Mouse (Mus musculus): ENCODE results near the gene Mthfr. TPM values are rescaled to one million over a fixed set of nuclear protein-coding genes. Genes with fewer than 3 reads are reported as not detected.
A peak's percentile ranks its signal among the peaks of the same experiment; 100 is the strongest.

Mthfr gene
- total RNA-seq, 2 experiments from 2014 or later, result 33.5 to 37.2 TPM

DNA sequence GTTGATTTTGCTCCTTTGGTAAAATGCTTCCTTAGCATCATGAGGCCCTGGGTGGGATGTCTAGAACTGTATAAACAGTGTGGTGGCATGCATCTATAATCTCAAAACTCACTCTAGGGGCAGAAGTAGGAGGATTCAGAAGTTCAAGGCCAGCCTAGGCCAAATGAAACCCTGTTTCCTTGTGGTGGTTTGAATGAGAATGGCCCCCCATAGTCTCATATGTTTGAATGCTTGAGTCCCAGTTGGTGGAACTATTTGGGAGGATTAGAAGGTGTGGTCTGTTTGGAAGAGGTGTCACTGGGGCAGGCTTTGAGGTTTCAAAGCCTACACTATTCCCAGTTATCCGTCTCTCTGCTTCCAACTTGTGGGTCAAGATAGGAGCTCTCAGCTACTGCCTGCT lies 52.3 kb downstream of the Mthfr start:
- DNase-seq (ENCODE audit: low spot score in 2 of 2), result no peak
- no peak for TF ChIP-seq CTCF (conservative IDR thresholded peaks at IDR 0.05)
- no peak overlapping the region for H3K4me3 ChIP-seq
- no peak overlapping the region for H3K27ac ChIP-seq

DNA sequence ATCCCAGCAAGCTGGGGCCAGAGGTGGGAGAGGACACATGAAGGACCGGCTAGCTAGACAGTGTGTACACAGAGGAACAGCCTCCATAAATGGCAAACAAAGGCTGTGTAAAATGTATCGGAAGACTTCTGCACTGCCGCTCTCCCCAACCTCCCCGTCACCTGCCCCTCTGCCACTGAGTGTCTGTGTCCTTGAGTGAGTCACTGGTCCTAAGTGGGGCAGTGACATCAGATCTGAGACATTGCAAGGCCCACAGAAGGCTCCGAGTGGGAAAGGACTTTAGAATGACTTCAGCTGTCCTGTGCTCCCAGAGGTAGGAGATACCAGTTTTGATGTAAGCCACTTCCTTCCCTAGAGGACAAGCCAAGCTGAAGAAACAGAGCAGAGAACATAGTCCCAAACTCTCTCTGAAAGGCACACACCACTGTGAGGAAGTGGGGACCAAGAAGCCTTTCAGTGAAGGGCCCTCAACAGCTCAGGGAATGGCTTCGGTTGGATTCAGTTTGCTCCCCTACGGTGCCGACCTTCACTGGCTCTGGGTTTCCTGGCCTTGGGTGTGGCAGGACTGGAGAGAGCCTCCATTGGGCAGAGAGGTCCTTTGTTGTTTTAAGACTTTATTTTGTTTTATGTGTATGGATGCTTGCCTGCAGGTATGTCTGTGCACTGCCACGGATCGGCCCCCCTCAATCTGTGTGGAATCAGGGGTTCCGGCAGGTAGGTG lies 53.8 kb downstream of the Mthfr start:
- Histone ChIP-seq H3K4me3 (no peak overlapping the region), H3K27ac (no peak overlapping the region)
- DNase-seq (ENCODE audit: low spot score in 2 of 2), result no peak
- TF ChIP-seq CTCF (conservative IDR thresholded peaks at IDR 0.05), result no peak

- peak; percentile 32 for TF ChIP-seq CTCF (conservative IDR thresholded peaks at IDR 0.05)
- Histone ChIP-seq H3K4me3 (no peak overlapping the region), H3K27ac (no peak overlapping the region)
- DNase-seq (ENCODE audit: low spot score in 2 of 2), result no peak
Measured at GRCm38 (mm10) chr4:148094161-148094560, 55.3 kb downstream of the Mthfr start.

- no peak overlapping the region for H3K4me3 ChIP-seq
- TF ChIP-seq CTCF (conservative IDR thresholded peaks at IDR 0.05), result no peak
- no peak for DNase-seq (ENCODE audit: low spot score in 2 of 2)
- no peak overlapping the region for H3K27ac ChIP-seq
Measured at GRCm38 (mm10) chr4:148095081-148095480, 56.2 kb downstream of the Mthfr start.

GRCm38 (mm10) chr4:148097936-148098335 lies 59.1 kb downstream of the Mthfr start:
- DNase-seq (ENCODE audit: low spot score in 2 of 2), result no peak
- no peak for TF ChIP-seq CTCF (conservative IDR thresholded peaks at IDR 0.05)
- Histone ChIP-seq H3K4me3 (no peak overlapping the region), H3K27ac (no peak overlapping the region)

- TF ChIP-seq CTCF (conservative IDR thresholded peaks at IDR 0.05), result no peak
- no peak for DNase-seq (ENCODE audit: low spot score in 2 of 2)
- Histone ChIP-seq H3K4me3 (no peak overlapping the region), H3K27ac (no peak overlapping the region)
Measured at GRCm38 (mm10) chr4:148098666-148099065, 59.8 kb downstream of the Mthfr start.

GRCm38 (mm10) chr4:148101801-148102527 lies 63.1 kb downstream of the Mthfr start:
- peak; percentile 89 for TF ChIP-seq CTCF (conservative IDR thresholded peaks at IDR 0.05)
- Histone ChIP-seq H3K27ac (peak overlapping the region; percentile 63), H3K4me3 (peak overlapping the region; percentile 55)

DNA sequence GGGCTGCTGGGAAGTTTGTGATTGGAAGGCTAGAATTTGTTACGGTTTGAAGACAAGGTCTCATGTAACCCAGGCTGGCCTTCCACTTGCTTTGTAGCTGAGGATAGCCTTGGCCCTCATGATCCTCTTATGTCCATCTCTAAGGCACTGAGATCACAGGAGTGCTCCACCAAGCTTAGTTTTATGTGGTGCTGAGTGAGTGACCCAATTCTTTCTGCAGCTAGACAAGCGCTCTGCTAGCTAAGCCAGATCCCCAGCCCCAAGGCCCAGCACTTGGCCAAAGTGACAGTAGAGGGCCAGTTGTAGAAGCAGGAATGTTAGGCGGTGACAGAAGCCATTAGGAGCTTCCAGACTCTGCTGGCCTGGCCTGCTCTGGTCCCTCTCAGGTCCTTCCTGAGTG lies 65.3 kb downstream of the Mthfr start:
- no peak for DNase-seq (ENCODE audit: low spot score in 2 of 2)
- TF ChIP-seq CTCF (conservative IDR thresholded peaks at IDR 0.05), result no peak
- H3K27ac ChIP-seq, result no peak overlapping the region
- no peak overlapping the region for H3K4me3 ChIP-seq

More at GRCm38 (mm10) chr4:148101801-148102527, 63.1 kb downstream of the Mthfr start:
- DNase-seq (ENCODE audit: low spot score in 2 of 2), result peak; percentile 71 to 79

DNA sequence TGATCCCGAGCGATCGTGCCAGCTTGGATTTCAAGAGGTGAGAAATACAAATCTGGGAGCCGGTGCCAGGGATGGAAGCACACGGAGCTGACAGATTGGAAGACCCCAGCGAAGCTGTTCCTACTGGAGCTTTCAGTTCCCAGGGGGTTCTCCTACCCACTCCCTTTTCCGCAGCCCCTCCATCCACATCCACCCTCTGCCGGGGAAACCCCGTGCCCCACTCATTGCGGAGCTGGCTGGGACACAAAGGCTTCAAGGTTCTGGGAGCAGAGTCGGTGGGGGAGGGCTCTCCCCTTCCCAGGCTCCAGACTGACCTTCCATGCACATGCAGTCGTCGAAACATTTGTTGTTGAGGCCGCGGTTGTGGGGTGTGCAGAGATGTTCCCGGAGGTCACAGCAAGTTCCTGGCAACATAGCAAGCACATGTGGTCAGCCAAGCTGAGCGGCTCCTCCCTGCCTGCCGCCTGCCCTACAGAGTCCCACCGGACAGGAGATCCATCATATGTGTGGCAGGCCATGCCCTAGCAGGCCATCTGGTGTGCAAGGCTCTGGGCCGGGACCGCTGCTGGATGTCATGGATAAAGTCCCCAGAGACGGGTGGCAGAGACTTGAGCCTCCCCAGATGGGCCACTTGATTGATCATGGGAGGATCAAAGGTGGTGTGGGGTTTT lies 68.9 kb downstream of the Mthfr start:
- Histone ChIP-seq H3K4me3 (peak overlapping the region; percentile 9; the same call in 1 of the 2 replicates), H3K27ac (no peak overlapping the region)
- no peak for DNase-seq (ENCODE audit: low spot score in 2 of 2)
- no peak for TF ChIP-seq CTCF (conservative IDR thresholded peaks at IDR 0.05)

- Histone ChIP-seq H3K27ac (no peak overlapping the region), H3K4me3 (no peak overlapping the region)
- TF ChIP-seq CTCF (conservative IDR thresholded peaks at IDR 0.05), result no peak
- no peak for DNase-seq (ENCODE audit: low spot score in 2 of 2)
Measured at GRCm38 (mm10) chr4:148108565-148109100, 69.8 kb downstream of the Mthfr start.

Other genes with a start within 250 kb of the Mthfr start
- gene Zfp984, start 229.3 kb upstream of the Mthfr start, total RNA-seq (2021), result 1 to 10 TPM; 1.8 to 2.2 TPM
- 10 to 100 TPM; 22.3 to 22.6 TPM for gene Zfp933, start 190.7 kb upstream of the Mthfr start, total RNA-seq (2021)
- gene Miip, start 170.3 kb upstream of the Mthfr start, total RNA-seq (2021), result 10 to 100 TPM; 19.9 to 26.5 TPM
- 1 to 10 TPM; 8.8 to 9.5 TPM for gene Fv1, start 170.1 kb upstream of the Mthfr start, total RNA-seq (2021)
- gene Mfn2, start 134.4 kb upstream of the Mthfr start, total RNA-seq (2021), result 100 to 1,000 TPM; 198 to 200 TPM
- 10 to 100 TPM; 16.4 to 21.5 TPM for gene Plod1, start 102.3 kb upstream of the Mthfr start, total RNA-seq (2021)
- 10 to 100 TPM; 27.0 to 27.9 TPM for gene 2510039O18Rik, start 98.2 kb upstream of the Mthfr start, total RNA-seq (2021)
- gene Nppb, start 53.3 kb upstream of the Mthfr start, total RNA-seq (2021), result not detected
- not detected for gene Nppa, start 38.4 kb upstream of the Mthfr start, total RNA-seq (2021)
- gene Clcn6, start 256 bp upstream of the Mthfr start, total RNA-seq (2021), result 10 to 100 TPM; 77.0 to 77.6 TPM
- 1 to 10 TPM; 7.2 to 9.8 TPM for gene Agtrap, start 49.0 kb downstream of the Mthfr start, total RNA-seq (2021)
- 10 to 100 TPM; 13.8 to 14.5 TPM for gene Mad2l2, start 91.3 kb downstream of the Mthfr start, total RNA-seq (2021)
- gene Draxin, start 91.6 kb downstream of the Mthfr start, total RNA-seq (2021), result 1 to 10 TPM in 1 of 2 experiments, under 1 TPM in 1; 0.83 to 1.0 TPM
- 10 to 100 TPM; 25.4 to 29.8 TPM for gene Fbxo6, start 113.1 kb downstream of the Mthfr start, total RNA-seq (2021)
- 100 to 1,000 TPM; 136 to 141 TPM for gene Fbxo44, start 121.4 kb downstream of the Mthfr start, total RNA-seq (2021)
- gene Fbxo2, start 121.5 kb downstream of the Mthfr start, total RNA-seq (2021), result 100 to 1,000 TPM in 1 of 2 experiments, 10 to 100 TPM in 1; 99.8 to 106 TPM
- 10 to 100 TPM; 38.9 to 40.7 TPM for gene Disp3, start 248.9 kb downstream of the Mthfr start, total RNA-seq (2021)